Mouse (Mus musculus): ENCODE data around the gene Met. TPM values are rescaled to one million over a fixed set of nuclear protein-coding genes. Genes with fewer than 3 reads are reported as not detected.

The Met gene
- total RNA-seq, 1 experiment from 2014 or later, result 5.3 TPM

DNA sequence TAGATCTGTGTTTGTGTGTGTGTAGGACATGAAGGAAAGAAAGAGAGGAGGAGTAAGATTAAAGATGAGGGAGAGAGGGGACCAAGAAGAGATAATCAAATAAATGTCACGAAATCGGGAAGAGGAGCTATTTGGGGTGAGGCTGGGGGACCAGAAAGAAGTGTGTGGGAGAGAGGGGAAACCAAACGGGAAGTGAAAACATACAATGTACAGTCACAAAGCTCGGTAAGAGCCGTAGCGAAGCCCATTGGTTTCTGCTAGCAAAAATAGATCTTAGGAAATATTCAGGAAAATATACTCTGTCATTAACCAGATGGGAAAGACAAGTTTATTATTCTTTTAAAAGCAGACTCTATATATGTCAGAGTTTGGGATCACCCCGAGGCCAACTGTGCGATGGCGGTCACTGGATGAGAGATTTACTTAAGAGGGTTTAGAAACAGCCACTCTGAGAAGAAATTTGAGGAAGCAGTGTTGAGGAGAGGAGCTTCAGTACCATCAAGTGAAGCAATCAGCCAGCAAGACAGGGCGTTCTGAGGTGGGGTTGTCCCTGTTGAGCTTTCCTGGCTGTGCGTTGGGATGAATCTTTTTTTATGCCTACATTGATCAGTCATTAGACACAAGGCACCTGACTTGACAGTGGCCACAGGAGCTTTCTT is 147.9 kb downstream of the Met start:
- DNase-seq, result no peak

DNA sequence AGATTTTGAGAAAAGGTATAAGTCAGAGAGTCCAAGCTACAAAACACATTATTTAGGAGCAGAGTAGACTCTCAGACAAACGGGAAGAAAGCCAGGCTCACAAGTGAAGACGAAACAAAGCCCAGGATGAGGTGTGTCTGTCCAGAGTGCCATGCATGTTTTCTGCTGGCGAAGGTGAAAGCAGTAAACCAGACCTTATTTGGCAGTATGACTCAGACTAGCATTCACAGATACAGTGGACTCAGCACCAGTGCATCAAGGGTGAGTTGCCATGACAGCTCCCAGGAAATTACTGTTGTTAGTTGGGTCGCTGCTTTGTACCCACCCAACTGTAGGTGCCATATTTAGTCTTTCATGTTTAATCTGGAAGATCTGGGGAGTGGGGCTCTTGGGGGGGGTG is 149.1 kb downstream of the Met start:
- DNase-seq, result no peak

DNA sequence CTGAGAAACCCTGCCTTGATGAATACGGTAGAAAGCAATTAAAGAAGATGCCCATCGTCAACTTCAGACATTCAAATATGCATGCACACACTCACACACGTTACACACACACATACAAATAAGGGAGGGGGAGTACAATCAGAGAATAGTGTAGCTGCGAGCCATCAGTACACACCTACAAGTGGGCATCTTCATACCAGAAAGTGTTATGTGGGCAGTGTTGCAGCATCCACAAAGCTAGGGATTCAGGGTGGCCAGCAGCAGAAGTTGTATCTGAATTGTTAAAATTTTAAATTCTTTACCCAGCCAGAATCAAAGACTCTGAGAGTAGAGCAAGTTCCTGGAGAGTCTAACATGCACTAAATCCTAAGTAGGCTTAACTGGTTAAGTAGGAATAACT is 157.2 kb downstream of the Met start:
- no peak for DNase-seq

DNA sequence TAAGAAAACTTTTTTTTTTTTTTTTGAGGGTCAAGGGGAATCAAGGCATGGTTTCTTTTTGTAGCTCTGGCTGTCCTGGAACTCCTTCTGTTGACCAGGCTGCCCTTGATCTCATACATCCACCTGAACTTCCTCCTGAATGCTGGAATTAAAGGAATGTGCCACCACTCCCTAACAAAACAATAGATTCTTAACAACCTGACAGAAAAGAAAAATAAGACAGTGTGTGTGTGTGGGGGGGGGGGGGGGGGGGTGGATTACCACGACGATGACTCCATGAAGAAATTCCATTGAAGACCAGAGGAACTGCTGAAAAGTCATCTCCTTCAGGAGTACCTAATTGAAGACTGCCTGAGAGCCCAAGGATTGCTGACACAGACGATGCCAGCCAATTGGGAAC is 157.8 kb downstream of the Met start:
- no peak for DNase-seq

Other genes with a start within 250 kb of the Met start
- 34.6 and 37.6 TPM in 2 replicates for gene Cav2, start 182.6 kb upstream of the Met start, total RNA-seq (2021)
- gene Cav1, start 157.5 kb upstream of the Met start, total RNA-seq (2021), result 90.9 and 95.2 TPM in 2 replicates
- 156 and 163 TPM in 2 replicates for gene Capza2, start 172.4 kb downstream of the Met start, total RNA-seq (2021)
- gene St7, start 229.1 kb downstream of the Met start, total RNA-seq (2021), result 29.0 and 31.5 TPM in 2 replicates

Data from adrenal gland, postnatal 25 days (tissue).